Mouse (Mus musculus) liver, adult 2 months (tissue): Measurements from ENCODE around the gene Hdac7.

Source experiments
- CTCF ChIP-seq: fragments of 200-500 bp; IDR thresholded peaks from 2 replicates; pipeline ENCODE4 v1.5.1; 2011; ENCODE audit warnings: low read depth, low read length, control low read depth
- POLR2A ChIP-seq: fragments of 200-500 bp; IDR thresholded peaks from 2 replicates; pipeline ENCODE4 v1.6.1; 2011; ENCODE audit warnings: low read length, control low read depth; ENCODE audit not compliant: insufficient read depth; ENCODE audit errors: extremely low read depth

- TF ChIP-seq CTCF (no peak), POLR2A (no peak)
These were observed 20.8 kb downstream of the Hdac7 start for GRCm38 (mm10) chr15:97823479-97823878.
